Mouse (Mus musculus) limb, embryonic 13.5 days (tissue): ENCODE measurements around the gene Ndufaf4. TPM values are rescaled to one million over a fixed set of nuclear protein-coding genes. Genes with fewer than 3 reads are reported as not detected.
A peak's percentile ranks its signal among the peaks of the same experiment; 100 is the strongest.
"Not testable (repeated sequence)": the region's sequence is repeated elsewhere in the genome, so short reads cannot be mapped to it uniquely, and the experiment has no call there.

Experiments used
- ATAC-seq: fragments of 200-750 bp; cut with Nextera tagmentation; 2 replicates; pipeline ENCODE4 v1.8.0; 2017; ENCODE audit warnings: low read depth, moderate number of reproducible peaks, moderate TSS enrichment; ENCODE audit not compliant: low FRiP score
- H3K27ac ChIP-seq: fragments of 300-500 bp; sonication (generic); 2 replicates; pipeline ENCODE4 v1.5.1; 2015; ENCODE audit warnings: inconsistent platforms, mild to moderate bottlenecking, moderate library complexity
- H3K27me3 ChIP-seq: fragments of 300-500 bp; sonication (generic); 2 replicates; pipeline ENCODE4 v1.6.1; 2015; ENCODE audit warnings: mild to moderate bottlenecking, inconsistent platforms
- H3K36me3 ChIP-seq: fragments of 300-500 bp; sonication (generic); 2 replicates; pipeline ENCODE4 v1.6.1; 2015; ENCODE audit warnings: inconsistent platforms, mild to moderate bottlenecking, moderate library complexity
- H3K4me1 ChIP-seq: fragments of 300-500 bp; sonication (generic); 2 replicates; pipeline ENCODE4 v1.6.1; 2015; ENCODE audit warnings: inconsistent platforms
- H3K4me2 ChIP-seq: fragments of 300-500 bp; sonication (generic); replicated peaks from 2 replicates; pipeline ENCODE4 v1.6.1; 2015; ENCODE audit warnings: inconsistent platforms, mild to moderate bottlenecking, moderate library complexity
- H3K4me3 ChIP-seq: fragments of 300-500 bp; sonication (generic); 2 replicates; pipeline ENCODE4 v1.5.1; 2015; ENCODE audit warnings: moderate library complexity, mild to moderate bottlenecking, inconsistent platforms
- H3K9ac ChIP-seq: fragments of 300-500 bp; sonication (generic); 2 replicates; pipeline ENCODE4 v1.6.1; 2015; ENCODE audit warnings: mild to moderate bottlenecking, inconsistent platforms
- H3K9me3 ChIP-seq: fragments of 300-500 bp; sonication (generic); 2 replicates; pipeline ENCODE4 v1.6.1; 2016; ENCODE audit warnings: inconsistent platforms
- WGBS: fragments of 180-500 bp; shearing (Covaris S2); methylation state at CpG from one replicate; pipeline ENCODE4 v1.1.7; 2015; 5-methylcytosine and 5-hydroxymethylcytosine counted together
- polyA plus RNA-seq: library from polyadenylated mRNA; unstranded; fragments of >200 nt; fragmentation: Nextera tagmentation; extraction: Ambion mirVana; gene quantifications from 2 replicates; pipeline ENCODE4 v1.2.1, GENCODE M21; 2015

The Ndufaf4 gene
- 50.2 and 50.7 TPM in 2 replicates for polyA plus RNA-seq

GRCm38 (mm10) chr4:24897851-24898515 lies at the start of gene Ndufaf4:
Ndufaf4 (plus strand) TSS chr4:24898083.
- Histone ChIP-seq H3K9me3 (no peaks in the 10 kb centered on the region), H3K9ac (peak within 1 kb of the TSS; percentile 85), H3K36me3 (peaks cover 21% of the 10 kb centered on the region), H3K27ac (no peak within 1 kb of the TSS), H3K27me3 (no peaks in the 10 kb centered on the region), H3K4me1 (peaks cover 12% of the 10 kb centered on the region), H3K4me2 (peak within 1 kb of the TSS; percentile 78), H3K4me3 (peak within 1 kb of the TSS; percentile 84)
- under 1% methylated on average over 58 of the region's 58 CpGs for WGBS
- ATAC-seq = peak; percentile 97

GRCm38 (mm10) chr4:24850401-24851325 lies 47.2 kb upstream of the Ndufaf4 start, which contains the start of gene Klhl32:
Klhl32 (minus strand) TSS chr4:24851124.
- H3K27ac ChIP-seq = peak within 1 kb of the TSS; percentile 48; the same call in 1 of the 2 replicates
- no peaks in the 10 kb centered on the region for H3K9me3 ChIP-seq
- H3K4me2 ChIP-seq = peak within 1 kb of the TSS; percentile 96
- no peaks in the 10 kb centered on the region for H3K36me3 ChIP-seq
- no peaks in the 10 kb centered on the region for H3K27me3 ChIP-seq
- ATAC-seq = peak; percentile 90
- peak within 1 kb of the TSS; percentile 71 for H3K4me3 ChIP-seq
- peaks cover 8% of the 10 kb centered on the region; the same call in 1 of the 2 replicates for H3K4me1 ChIP-seq
- H3K9ac ChIP-seq = peak within 1 kb of the TSS; percentile 63
- WGBS = under 1% methylated on average over 52 of the region's 63 CpGs

- no peak for ATAC-seq
- no peaks in the 10 kb centered on the region for H3K4me1 ChIP-seq
- H3K27me3 ChIP-seq = no peaks in the 10 kb centered on the region
- H3K4me2 ChIP-seq = no peak overlapping the region
- no peaks in the 10 kb centered on the region for H3K36me3 ChIP-seq
- no peak overlapping the region for H3K27ac ChIP-seq
- no peaks in the 10 kb centered on the region for H3K9me3 ChIP-seq
- H3K9ac ChIP-seq = no peak overlapping the region
- H3K4me3 ChIP-seq = no peak overlapping the region
- 41% methylated on average over 6 of the region's 6 CpGs for WGBS
Observed at GRCm38 (mm10) chr4:24865691-24866090, 32.2 kb upstream of the Ndufaf4 start.

DNA sequence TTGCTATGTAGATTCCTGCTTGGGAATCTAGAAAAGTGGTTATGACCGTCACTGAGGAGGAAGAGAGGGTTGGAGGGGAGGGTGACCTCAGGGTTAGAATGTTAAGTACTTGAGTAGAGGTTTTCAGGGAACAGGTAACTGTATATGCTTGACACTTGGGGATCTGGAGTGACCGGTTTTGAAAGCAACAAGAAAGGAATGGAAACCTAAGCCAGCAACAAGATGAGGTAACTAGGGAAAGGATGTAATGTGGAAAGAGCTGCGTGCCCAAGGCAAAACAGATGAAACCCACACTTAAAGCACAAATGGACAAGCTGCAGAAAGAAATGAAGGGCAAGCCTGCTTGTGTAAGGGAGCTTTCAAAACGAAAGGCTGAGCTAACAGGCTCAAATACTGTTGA lies 28.7 kb upstream of the Ndufaf4 start:
- H3K9me3 ChIP-seq = no peaks in the 10 kb centered on the region
- no peak for ATAC-seq
- H3K4me2 ChIP-seq = no peak overlapping the region
- no peaks in the 10 kb centered on the region for H3K4me1 ChIP-seq
- no peaks in the 10 kb centered on the region for H3K36me3 ChIP-seq
- H3K27me3 ChIP-seq = no peaks in the 10 kb centered on the region
- no peak overlapping the region for H3K9ac ChIP-seq
- 54% methylated on average over 4 of the region's 4 CpGs for WGBS
- no peak overlapping the region for H3K4me3 ChIP-seq
- H3K27ac ChIP-seq = no peak overlapping the region

DNA sequence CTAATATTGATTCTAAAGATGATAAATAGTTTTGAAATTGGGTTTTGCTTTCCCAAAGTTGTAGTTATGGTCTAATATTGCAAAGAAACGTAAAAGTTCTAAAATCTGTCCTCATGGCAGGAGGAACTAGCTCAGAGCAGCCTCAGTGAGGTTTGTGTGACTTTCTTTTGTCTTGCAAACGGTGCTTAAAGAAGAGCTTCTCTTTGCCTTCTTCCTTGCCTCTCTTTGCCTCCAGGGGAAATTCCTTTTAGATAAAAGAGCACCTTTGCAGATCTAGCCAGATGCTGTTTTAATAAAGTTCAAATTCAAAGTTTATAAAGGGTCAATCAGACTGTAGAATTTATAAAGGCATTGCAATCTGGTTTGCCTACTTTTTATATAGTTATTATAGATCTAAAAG lies 8.5 kb upstream of the Ndufaf4 start:
- H3K27me3 ChIP-seq, H3K36me3 ChIP-seq, H3K9me3 ChIP-seq, H3K27ac ChIP-seq, H3K4me1 ChIP-seq, H3K9ac ChIP-seq, H3K4me2 ChIP-seq, H3K4me3 ChIP-seq, ATAC-seq: not testable (repeated sequence)
- WGBS = 57% methylated on average over 2 of the region's 2 CpGs

- not testable (repeated sequence) for H3K27me3 ChIP-seq, H3K4me1 ChIP-seq, H3K4me2 ChIP-seq, ATAC-seq, H3K27ac ChIP-seq, H3K4me3 ChIP-seq, H3K9ac ChIP-seq, H3K9me3 ChIP-seq, H3K36me3 ChIP-seq
- WGBS = 75% methylated on average over 2 of the region's 2 CpGs
Observed at GRCm38 (mm10) chr4:24892293-24892692, 5.6 kb upstream of the Ndufaf4 start.

DNA sequence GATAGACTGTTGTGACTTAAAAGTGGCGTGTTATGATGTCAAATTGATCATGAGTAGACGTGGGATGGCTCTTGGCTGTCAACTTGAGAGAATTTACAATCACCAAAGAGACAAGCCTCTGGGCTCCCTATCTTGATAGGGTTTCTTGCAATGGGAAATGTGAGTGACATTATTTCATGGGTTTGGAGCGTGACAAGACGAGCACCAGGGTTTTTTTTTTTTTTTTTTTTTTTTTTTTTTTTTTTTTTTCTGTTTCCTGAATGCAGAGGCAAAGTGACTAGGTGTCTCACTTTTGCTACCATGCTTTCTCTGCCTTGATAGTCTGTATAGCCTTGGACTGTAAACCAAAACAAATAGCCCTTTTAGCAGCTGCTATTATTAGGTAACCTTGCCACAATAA lies 3.3 kb upstream of the Ndufaf4 start:
- Histone ChIP-seq H3K27ac (no peak overlapping the region), H3K36me3 (no peaks in the 10 kb centered on the region), H3K4me3 (no peak overlapping the region), H3K4me2 (no peak overlapping the region), H3K4me1 (peaks cover 12% of the 10 kb centered on the region), H3K9me3 (peaks cover 6% of the 10 kb centered on the region; the same call in 1 of the 2 replicates), H3K9ac (no peak overlapping the region), H3K27me3 (no peaks in the 10 kb centered on the region)
- ATAC-seq = no peak
- WGBS = 70% methylated on average over 4 of the region's 4 CpGs

DNA sequence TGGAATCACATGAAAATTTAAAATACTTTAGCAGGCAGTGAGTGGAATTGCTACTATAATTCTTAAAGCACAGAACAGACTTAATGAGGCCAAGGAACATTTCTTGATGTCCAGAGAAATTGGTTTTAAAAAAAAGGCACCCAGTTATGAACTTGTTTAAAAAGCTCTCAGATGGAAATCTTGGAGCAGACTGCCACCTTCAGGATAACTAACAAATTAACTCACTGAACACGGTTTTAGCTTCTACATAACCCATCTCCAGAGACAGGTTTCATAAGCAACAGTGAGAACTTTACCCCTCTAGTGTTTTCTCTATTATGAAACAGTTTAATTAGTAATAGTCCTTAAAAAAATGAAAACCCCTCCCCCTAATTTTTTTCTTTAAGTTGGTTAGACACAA lies 1.1 kb upstream of the Ndufaf4 start:
- no peak overlapping the region for H3K4me2 ChIP-seq
- H3K27me3 ChIP-seq = no peaks in the 10 kb centered on the region
- H3K4me1 ChIP-seq = peaks cover 12% of the 10 kb centered on the region
- 0% methylated on average over 1 of the region's 1 CpGs for WGBS
- H3K27ac ChIP-seq = no peak overlapping the region
- ATAC-seq = no peak
- H3K9me3 ChIP-seq = no peaks in the 10 kb centered on the region; the same call in 1 of the 2 replicates
- H3K9ac ChIP-seq = no peak overlapping the region
- H3K4me3 ChIP-seq = no peak overlapping the region
- H3K36me3 ChIP-seq = peaks cover 13% of the 10 kb centered on the region

DNA sequence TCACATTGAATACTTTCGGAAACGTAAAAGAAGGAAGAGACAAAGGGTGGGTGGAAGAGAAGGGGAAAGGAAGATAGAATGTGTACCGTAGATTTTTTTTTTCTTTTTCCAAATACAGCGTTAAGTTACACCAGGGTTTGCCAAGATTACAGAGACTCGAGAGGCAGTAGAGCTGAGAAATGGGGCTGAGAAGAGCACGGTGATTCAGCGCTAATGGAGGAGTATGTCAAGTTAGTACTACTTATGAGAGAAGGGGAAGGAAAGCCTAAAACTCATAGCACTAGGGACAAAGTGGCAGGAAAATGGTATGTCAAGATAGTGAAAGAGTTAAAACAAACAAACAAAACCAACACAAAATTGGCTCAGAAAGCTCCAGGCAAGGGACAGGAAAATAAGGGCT lies 532 bp upstream of the Ndufaf4 start:
- peak overlapping the region; percentile 26; the same call in 1 of the 2 replicates for H3K9ac ChIP-seq
- ATAC-seq = peak; percentile 8; the same call in 1 of the 2 replicates
- peaks cover 16% of the 10 kb centered on the region for H3K36me3 ChIP-seq
- peaks cover 12% of the 10 kb centered on the region for H3K4me1 ChIP-seq
- peak overlapping the region; percentile 84 for H3K4me3 ChIP-seq
- WGBS = 20% methylated on average over 7 of the region's 7 CpGs
- H3K9me3 ChIP-seq = no peaks in the 10 kb centered on the region; the same call in 1 of the 2 replicates
- no peak overlapping the region for H3K27ac ChIP-seq
- H3K27me3 ChIP-seq = no peaks in the 10 kb centered on the region
- peak overlapping the region; percentile 78 for H3K4me2 ChIP-seq

- no peaks in the 10 kb centered on the region for H3K27me3 ChIP-seq
- ATAC-seq = no peak
- no peak overlapping the region for H3K27ac ChIP-seq
- H3K4me1 ChIP-seq = peaks cover 12% of the 10 kb centered on the region
- peak overlapping the region; percentile 78 for H3K4me2 ChIP-seq
- peak overlapping the region; percentile 85 for H3K9ac ChIP-seq
- WGBS = 19% methylated on average over 8 of the region's 8 CpGs
- H3K4me3 ChIP-seq = peak overlapping the region; percentile 84
- H3K9me3 ChIP-seq = no peaks in the 10 kb centered on the region
- H3K36me3 ChIP-seq = peaks cover 28% of the 10 kb centered on the region
Observed at GRCm38 (mm10) chr4:24898636-24899035, 753 bp downstream of the Ndufaf4 start.

DNA sequence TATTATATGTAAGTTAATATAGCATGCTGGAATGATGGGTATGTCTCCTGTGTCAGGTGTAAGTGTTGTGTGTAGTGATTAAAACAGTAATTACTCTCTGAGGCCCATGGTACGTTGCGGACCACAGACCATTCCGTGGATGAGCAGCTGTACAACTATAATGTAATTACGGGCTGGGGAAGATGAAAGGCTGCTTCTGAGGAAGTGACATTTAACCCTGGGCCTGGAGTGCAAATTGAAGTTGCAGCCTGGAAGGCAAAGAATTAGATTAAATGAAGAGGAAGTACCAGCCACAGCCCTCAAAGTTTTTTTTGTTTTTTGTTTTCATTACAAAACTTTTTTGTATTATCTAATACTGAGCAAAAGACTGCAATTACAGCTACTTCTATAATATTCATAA lies 1.3 kb downstream of the Ndufaf4 start:
- H3K4me3 ChIP-seq = peak overlapping the region; percentile 84

DNA sequence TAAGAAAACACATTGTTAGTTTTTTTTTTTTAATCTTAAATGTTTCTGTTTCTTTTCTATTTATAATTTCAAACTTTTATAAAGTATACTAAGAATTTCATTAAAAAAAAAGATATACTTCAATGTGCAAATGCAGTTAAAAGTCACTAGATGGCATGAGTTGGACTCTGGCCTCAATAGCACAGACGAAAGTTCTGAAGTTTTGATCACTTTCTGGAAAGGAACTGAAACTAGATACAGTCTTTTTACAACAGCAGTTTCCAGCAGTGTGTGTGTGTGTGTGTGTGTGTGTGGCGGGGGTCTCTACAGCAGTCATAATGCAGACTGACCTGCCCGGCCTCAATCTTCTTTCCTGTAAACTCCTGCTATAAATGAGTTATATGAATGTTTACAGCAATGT lies 9.9 kb downstream of the Ndufaf4 start:
- no peak for ATAC-seq
- Histone ChIP-seq H3K9ac (no peak overlapping the region), H3K27ac (no peak overlapping the region), H3K4me3 (no peak overlapping the region), H3K36me3 (peaks cover 12% of the 10 kb centered on the region; the same call in 1 of the 2 replicates), H3K4me1 (no peaks in the 10 kb centered on the region), H3K27me3 (no peaks in the 10 kb centered on the region), H3K4me2 (no peak overlapping the region), H3K9me3 (no peaks in the 10 kb centered on the region)
- WGBS = 45% methylated on average over 3 of the region's 3 CpGs

More for the DNA sequence above, 1.3 kb downstream of the Ndufaf4 start:
- H3K27me3 ChIP-seq = no peaks in the 10 kb centered on the region
- peaks cover 12% of the 10 kb centered on the region for H3K4me1 ChIP-seq
- WGBS = 10% methylated on average over 4 of the region's 4 CpGs
- H3K4me2 ChIP-seq = peak overlapping the region; percentile 78
- ATAC-seq = no peak
- H3K9me3 ChIP-seq = no peaks in the 10 kb centered on the region
- no peak overlapping the region for H3K27ac ChIP-seq
- no peak overlapping the region for H3K9ac ChIP-seq
- peaks cover 30% of the 10 kb centered on the region for H3K36me3 ChIP-seq
